Mouse (Mus musculus) urinary bladder, adult 2 months (tissue): ENCODE data around the gene Socs1. TPM values are rescaled to one million over a fixed set of nuclear protein-coding genes. Genes with fewer than 3 reads are reported as not detected.

Experiments used
- DNase-seq: peaks from one replicate; pipeline ENCODE4 v3.0.0; 2022; ENCODE audit warnings: low spot score
- polyA plus RNA-seq: library from polyadenylated mRNA; depleted of rRNA; stranded (reverse); fragments of >200 nt; gene quantifications from 2 replicates; pipeline ENCODE4 v1.2.3, GENCODE M21; 2012; rRNA removed

Socs1 gene
- polyA plus RNA-seq, 1 experiment, result 3.9 TPM

DNA sequence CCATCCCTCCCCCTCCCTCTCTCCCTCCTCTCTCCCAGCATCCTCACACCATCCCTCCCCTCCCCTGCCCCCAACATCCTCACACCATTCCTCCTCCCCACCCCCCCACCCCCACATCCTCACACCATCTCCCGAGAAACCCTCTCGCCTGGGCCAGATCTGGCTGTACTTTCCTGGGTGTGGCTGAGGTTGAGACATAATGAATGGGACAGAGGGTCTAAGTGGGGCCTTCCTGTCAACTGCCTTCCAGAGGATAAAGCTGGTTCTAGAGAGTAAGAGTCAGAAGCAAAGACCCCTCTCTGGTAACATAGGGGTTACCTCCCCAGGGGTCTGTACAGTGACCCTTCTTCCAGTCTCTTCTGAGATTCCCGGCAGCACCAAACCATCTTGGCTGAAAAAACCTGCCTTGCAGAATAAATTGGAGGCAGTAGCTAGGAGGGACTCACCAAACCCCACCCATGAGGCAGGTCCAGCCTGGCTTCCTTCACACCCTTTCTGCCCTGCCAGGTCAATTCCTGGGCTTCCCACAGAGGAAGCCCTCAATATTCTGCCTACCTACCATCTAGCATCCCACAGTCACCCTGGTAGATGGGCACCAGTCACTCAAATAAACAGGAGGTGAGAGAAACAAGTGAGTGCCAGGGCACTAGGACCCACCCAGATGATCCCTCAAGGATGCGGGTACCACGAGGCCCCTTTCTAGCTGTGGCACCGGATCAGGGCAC, 21.6 kb downstream of the Socs1 start:
- DNase-seq, result no peak

DNA sequence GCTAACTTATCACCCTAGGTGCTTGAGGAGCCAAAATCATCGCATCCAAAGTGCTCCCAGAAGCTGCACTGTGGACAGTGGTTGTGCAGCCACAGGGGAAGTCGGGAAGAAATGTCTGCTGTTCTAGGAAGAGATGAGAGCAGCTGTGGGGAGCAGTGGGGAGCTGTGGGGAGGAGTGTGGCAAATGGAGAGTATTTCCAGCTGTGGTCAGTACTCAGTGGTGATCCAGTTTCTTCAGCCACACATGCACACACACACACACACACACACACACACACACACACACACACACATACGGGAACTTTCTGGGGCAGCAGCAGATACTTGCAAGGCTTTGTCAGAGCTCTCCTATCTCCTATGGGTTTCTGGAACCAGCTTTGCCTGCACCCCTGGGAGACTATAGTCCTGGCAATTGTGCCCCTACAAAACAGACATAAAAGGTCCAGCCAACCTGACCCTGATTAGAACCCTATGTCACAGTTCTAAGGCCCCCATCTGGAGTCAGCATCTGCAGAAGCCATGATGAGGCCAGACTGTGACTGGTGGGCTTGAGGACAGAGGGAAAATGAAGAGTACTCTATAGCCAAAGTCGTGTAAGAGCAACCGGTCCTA, 22.7 kb downstream of the Socs1 start:
- no peak for DNase-seq

- DNase-seq, result no peak
These were observed 24.2 kb downstream of the Socs1 start for GRCm38 (mm10) chr16:10761182-10761581.

DNA sequence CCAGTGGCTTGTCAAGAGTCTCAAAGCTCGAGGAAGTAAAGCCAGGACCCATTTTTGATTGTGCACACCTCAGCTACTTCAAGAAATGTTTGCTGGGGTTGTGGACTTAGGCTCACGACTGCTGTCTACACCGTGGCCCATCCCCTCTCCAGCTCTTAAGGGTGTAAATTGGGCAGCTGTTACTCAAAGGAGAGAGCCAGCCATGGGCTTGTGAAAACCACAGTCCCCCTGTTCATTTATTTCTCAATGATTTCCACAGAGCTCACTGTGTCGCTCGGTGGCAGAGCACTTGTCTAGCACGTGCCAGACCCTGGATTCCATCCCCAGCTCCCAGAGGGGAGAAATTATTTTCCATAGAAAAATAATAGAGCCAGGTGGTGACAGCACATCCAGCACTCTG, 29.2 kb downstream of the Socs1 start:
- no peak for DNase-seq

- DNase-seq, result no peak
These were observed 30.6 kb downstream of the Socs1 start for GRCm38 (mm10) chr16:10754521-10755296.

- no peak for DNase-seq
These were observed 35.5 kb downstream of the Socs1 start for GRCm38 (mm10) chr16:10749824-10750223.

DNA sequence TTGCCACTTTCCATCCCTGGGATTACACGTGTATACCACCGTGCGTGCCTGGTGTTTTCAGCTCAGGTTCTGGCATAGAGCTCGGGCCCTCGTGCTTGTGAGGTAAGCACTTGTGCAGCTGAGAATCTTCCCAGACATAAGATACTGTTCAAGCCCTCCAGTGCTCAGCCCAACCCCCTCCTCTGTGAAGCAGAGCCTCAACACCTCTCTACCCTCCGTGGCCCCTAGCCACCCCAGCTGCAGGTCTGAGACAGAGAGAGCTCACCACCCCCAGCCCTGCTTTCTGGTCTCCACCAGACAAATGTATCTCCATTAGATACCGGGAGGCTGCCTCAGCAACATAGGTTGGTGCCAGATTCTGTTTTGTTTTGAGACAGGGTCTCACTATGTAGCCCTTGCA, 36.1 kb downstream of the Socs1 start:
- DNase-seq, result no peak

- DNase-seq, result no peak
These were observed 44.3 kb downstream of the Socs1 start for GRCm38 (mm10) chr16:10741082-10741481.

GRCm38 (mm10) chr16:10739854-10740398, 45.4 kb downstream of the Socs1 start:
- no peak for DNase-seq

DNA sequence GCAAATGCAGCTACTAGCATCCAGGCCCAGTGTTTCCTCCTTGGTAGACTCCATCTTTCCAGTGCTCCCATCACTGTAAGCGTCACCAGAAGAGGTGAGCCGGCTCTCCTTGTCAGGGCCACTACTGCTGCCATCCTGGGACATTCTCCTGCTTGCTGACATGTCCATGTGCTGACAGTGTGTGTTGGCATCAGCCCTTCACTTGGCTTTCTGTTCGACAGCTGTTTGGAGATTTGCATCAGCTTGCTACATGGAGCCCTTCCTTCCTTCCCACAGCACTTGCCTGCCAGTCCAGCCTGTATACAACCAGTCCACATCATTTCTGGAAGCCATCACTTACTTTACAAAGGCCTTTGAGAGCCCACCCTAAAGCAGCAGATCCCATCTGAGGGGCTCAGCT, 46.5 kb downstream of the Socs1 start:
- no peak for DNase-seq

- DNase-seq, result no peak
These were observed 47.8 kb downstream of the Socs1 start for GRCm38 (mm10) chr16:10737571-10737970.

DNA sequence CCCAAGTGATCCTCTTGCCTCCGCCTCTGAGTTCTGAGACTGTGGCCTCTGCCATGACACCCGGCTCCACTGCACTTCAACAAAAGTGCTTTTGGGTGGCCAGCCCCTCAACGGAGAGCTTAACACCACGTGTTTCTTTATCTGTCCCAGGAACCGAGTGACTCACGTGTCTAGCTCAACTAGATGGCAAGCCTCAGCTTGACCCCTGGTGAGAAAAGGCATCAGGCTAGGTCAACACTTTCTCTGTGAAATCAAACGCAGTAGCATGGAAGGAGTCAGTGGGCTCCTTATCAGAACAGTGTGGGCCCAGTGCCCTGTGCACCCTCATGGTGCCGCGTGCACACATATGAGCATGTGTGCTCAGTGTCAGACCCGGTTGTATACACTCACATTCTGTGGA, 49.0 kb downstream of the Socs1 start:
- no peak for DNase-seq

DNA sequence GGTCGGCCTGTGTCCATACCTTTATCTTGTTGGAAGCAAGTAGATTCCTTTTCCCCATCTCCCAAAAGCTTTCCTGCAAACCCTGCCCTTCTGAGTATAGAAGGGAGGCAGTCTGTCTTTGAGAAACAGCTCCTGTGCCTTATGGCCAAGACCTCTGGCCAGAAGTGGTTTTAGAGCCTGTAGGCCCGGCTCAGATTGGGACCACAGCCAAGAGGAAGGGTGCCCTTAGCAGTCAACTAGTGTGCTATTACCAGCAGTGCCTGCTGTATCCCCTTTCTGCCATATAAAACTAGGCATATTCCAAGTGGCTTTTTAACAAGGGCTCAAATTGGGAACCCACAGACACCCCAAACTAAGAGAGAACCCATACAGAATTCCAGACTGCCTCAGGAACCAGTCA, 49.6 kb downstream of the Socs1 start:
- no peak for DNase-seq

- no peak for DNase-seq
These were observed 52.9 kb downstream of the Socs1 start for GRCm38 (mm10) chr16:10732421-10732820.

Other genes with a start within 250 kb of the Socs1 start
- gene Dexi, start 242.5 kb downstream of the Socs1 start, polyA plus RNA-seq, result 32.1 and 35.1 TPM in 2 replicates
- gene Clec16a, start 240.2 kb downstream of the Socs1 start, polyA plus RNA-seq, result 10.0 and 12.8 TPM in 2 replicates
- gene Tnp2, start 3.1 kb upstream of the Socs1 start, polyA plus RNA-seq, result not detected in 2 replicates
- gene Prm3, start 5.4 kb upstream of the Socs1 start, polyA plus RNA-seq, result not detected in 2 replicates
- not detected in 2 replicates for gene Prm2, start 10.6 kb upstream of the Socs1 start, polyA plus RNA-seq
- gene Prm1, start 20.3 kb upstream of the Socs1 start, polyA plus RNA-seq, result not detected in 2 replicates
- gene Gm11172, start 27.4 kb upstream of the Socs1 start, polyA plus RNA-seq, result not detected in 2 replicates
- gene Rmi2, start 49.5 kb upstream of the Socs1 start, polyA plus RNA-seq, result 0.31 and 0.66 TPM in 2 replicates